Mouse (Mus musculus) cerebellum, adult 2 months (tissue): ENCODE results near the gene Tbck. TPM values are rescaled to one million over a fixed set of nuclear protein-coding genes. Genes with fewer than 3 reads are reported as not detected.

Experiments used
- DNase-seq, 2 experiments: peaks; one replicate each; pipeline ENCODE4 v3.0.0; 2021
- H3K27ac ChIP-seq: fragments of 200-500 bp; 2 replicates; pipeline ENCODE4 v1.5.1; 2012; ENCODE audit warnings: low read length, control low read depth, inconsistent platforms; ENCODE audit not compliant: insufficient read depth
- H3K27me3 ChIP-seq: fragments of 200-500 bp; 2 replicates; pipeline ENCODE4 v1.6.1; 2012; ENCODE audit warnings: inconsistent platforms, mild to moderate bottlenecking, low read length, moderate library complexity; ENCODE audit not compliant: control insufficient read depth, insufficient read depth
- H3K4me1 ChIP-seq: fragments of 200-500 bp; 2 replicates; pipeline ENCODE4 v1.6.1; 2011; ENCODE audit warnings: low read length; ENCODE audit not compliant: control insufficient read depth, insufficient read depth
- H3K4me3 ChIP-seq: fragments of 200-500 bp; replicated peaks from 2 replicates; pipeline ENCODE3; 2011; ENCODE audit warnings: mild to moderate bottlenecking, low read depth, low read length, control low read depth; ENCODE audit not compliant: insufficient read depth
- CTCF ChIP-seq: fragments of 200-500 bp; IDR thresholded peaks from 2 replicates; pipeline ENCODE4 v1.5.1; 2011; ENCODE audit warnings: low read depth, mild to moderate bottlenecking, control low read depth, low read length, moderate library complexity, borderline replicate concordance; ENCODE audit not compliant: insufficient read depth
- POLR2A ChIP-seq: fragments of 200-500 bp; IDR thresholded peaks from 2 replicates; pipeline ENCODE4 v1.6.1; 2011; ENCODE audit warnings: low read length, control low read depth, borderline replicate concordance; ENCODE audit not compliant: insufficient read depth
- WGBS: fragments of 180-500 bp; shearing (Covaris S2); methylation state at CpG from one replicate; pipeline ENCODE4 v1.1.7; 2018; 5-methylcytosine and 5-hydroxymethylcytosine counted together
- polyA plus RNA-seq: library from polyadenylated mRNA; depleted of rRNA; stranded (reverse); fragments of >200 nt; gene quantifications from 2 replicates; pipeline ENCODE4 v1.2.3, GENCODE M21; 2012

Gene Tbck
- polyA plus RNA-seq, 1 experiment: 8.6 TPM

DNA sequence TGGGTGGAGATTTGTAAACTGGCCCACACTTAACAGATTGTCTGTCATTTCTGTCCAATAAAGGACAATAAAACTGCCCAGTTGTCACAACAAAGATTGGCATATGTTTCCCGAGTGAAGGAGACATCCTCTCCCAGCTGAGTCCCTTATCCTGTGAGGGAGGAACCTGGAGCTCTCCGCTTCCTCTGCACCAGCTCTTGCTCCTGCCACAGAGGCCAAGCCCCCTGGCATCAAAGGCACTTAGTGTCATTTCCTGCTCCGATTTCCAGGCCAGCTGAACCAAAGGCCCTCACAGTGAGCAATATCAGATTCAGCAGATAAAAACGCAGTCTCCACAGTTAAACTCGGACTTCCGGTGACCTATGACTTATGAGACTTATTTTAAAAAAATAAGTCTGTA, 172.7 kb downstream of the Tbck start:
- 64% methylated on average over 6 of the region's 6 CpGs for WGBS
- H3K27me3 ChIP-seq: no peaks in the 10 kb centered on the region
- no peak overlapping the region for H3K4me3 ChIP-seq
- TF ChIP-seq POLR2A: no peak
- no peak for TF ChIP-seq CTCF
- no peak for DNase-seq
- no peaks in the 10 kb centered on the region for H3K4me1 ChIP-seq
- H3K27ac ChIP-seq: no peak overlapping the region

DNA sequence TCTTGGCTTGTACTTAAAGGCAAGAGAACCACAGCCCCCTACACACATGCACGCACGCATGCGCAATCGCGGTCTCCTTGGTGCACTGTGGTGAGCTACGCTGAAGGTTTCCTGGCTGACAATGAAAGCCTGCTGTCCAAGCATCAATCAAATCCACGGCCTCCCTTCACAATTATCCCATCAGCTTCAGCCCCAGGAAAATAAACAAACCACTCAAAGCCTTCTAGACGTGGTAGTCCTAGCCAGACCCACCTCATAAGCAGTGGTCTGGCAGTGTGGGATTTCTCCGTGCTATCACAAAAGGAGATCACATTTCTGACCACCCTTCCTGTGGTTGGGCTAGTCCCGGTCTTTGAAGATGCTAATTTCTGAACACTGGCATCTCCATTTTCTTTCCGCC, 174.9 kb downstream of the Tbck start:
- H3K4me1 ChIP-seq: peaks cover under 1% of the 10 kb centered on the region; the same call in 1 of the 2 replicates
- no peaks in the 10 kb centered on the region for H3K27me3 ChIP-seq
- no peak for DNase-seq
- TF ChIP-seq POLR2A: no peak
- no peak for TF ChIP-seq CTCF
- H3K27ac ChIP-seq: no peak overlapping the region
- WGBS: 50% methylated on average over 11 of the region's 11 CpGs
- H3K4me3 ChIP-seq: no peak overlapping the region

DNA sequence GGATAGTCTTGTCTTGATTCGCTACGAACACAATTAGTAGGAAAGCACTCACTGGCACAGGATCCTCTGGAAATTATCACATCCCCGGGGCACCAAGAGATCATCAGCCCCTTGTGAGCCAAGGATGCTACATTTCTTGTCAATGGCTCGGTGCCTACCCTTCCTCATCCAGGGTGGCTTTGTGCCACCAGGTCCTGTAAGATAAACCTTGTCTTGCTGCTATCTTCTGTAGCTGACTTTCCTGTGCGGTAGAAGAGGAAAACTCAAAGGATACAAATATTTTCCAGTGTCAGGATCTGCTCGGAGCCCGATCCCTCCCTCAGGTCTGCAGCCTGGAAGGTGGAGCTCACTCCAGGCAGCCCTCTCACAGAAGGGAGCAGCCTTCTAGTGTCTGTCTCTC, 175.6 kb downstream of the Tbck start:
- Histone ChIP-seq H3K27ac (no peak overlapping the region), H3K4me3 (no peak overlapping the region), H3K4me1 (peaks cover 5% of the 10 kb centered on the region; the same call in 1 of the 2 replicates), H3K27me3 (no peaks in the 10 kb centered on the region)
- TF ChIP-seq CTCF (no peak), POLR2A (no peak)
- DNase-seq: no peak
- WGBS: 57% methylated on average over 7 of the region's 7 CpGs

DNA sequence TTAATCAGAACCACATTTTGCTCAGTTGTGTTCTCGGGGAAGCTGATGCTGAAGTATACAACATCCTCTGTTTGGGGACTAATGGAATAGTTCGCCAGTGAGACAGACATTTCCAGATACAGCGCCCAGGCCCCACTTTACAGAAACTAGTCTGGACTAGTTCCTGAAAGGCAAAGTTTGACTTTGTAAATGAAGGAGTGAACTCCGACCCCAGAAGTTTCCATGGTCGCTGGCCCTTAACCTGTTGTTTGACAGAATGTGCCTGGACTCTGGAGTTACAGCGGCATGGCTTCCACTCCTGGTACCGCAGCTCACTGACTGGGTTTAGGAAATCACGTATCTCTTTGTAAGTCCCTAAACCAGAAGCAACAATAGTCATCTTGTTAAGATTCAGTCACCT, 176.9 kb downstream of the Tbck start:
- no peak for DNase-seq
- TF ChIP-seq POLR2A (no peak), CTCF (no peak)

DNA sequence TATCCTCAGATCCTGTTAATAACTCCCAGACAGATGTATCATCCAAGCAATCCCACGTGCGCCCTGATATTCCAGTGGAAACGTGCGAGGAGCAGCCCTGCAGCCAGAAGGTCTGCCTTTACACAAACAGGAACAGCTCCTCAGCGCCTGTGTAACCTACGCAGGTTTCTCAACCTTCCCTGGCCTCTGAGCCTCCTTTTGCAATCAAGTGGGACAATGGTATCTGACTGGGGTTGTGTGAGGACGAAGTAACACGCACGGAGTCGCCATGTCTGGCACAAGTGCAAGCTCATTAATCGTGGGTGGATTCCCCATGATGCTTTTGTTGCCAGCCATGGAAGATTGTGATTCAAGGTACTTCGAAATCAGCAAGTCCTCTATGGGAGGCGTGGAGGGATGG, 179.9 kb downstream of the Tbck start:
- WGBS: 52% methylated on average over 13 of the region's 13 CpGs
- H3K27me3 ChIP-seq: no peaks in the 10 kb centered on the region
- no peak for DNase-seq
- no peak overlapping the region for H3K27ac ChIP-seq
- peaks cover 5% of the 10 kb centered on the region; the same call in 1 of the 2 replicates for H3K4me1 ChIP-seq
- no peak overlapping the region for H3K4me3 ChIP-seq
- TF ChIP-seq CTCF: no peak
- no peak for TF ChIP-seq POLR2A

More for the DNA sequence above, 176.9 kb downstream of the Tbck start:
- no peak overlapping the region for H3K27ac ChIP-seq
- H3K4me3 ChIP-seq: no peak overlapping the region
- WGBS: 92% methylated on average over 8 of the region's 8 CpGs
- peaks cover 5% of the 10 kb centered on the region; the same call in 1 of the 2 replicates for H3K4me1 ChIP-seq
- H3K27me3 ChIP-seq: no peaks in the 10 kb centered on the region

DNA sequence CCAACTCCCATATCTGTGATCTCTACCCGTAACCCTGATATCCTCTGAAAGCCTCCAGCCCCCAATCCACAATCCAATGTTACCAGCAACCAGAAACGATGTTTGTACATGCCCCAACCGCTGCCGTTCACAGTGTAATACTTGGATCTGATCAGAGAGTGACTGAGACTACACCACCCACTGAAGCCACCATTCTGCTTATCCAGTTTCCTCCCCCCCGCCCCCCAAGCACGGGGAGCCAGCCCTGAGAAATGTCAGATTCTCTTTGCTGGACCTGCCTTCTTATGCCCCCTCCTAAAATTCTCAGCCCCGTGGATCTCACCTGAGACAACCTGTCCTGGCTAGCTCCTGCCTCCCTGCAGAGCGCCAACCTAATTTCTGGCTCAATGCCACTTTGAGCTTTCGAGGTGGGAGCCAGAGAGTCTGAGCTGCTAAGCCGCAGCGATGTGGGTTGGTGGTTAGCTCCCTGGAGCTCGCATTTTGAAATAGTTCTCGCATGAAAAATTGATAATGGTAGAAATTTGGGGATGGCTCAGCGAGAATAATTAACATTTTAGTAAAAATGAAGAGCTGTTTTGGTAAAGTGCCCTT, 180.5 kb downstream of the Tbck start:
- no peak overlapping the region for H3K27ac ChIP-seq
- no peak for DNase-seq
- WGBS: 42% methylated on average over 14 of the region's 14 CpGs
- H3K27me3 ChIP-seq: no peaks in the 10 kb centered on the region
- TF ChIP-seq CTCF: no peak
- no peak for TF ChIP-seq POLR2A
- H3K4me3 ChIP-seq: no peak overlapping the region
- H3K4me1 ChIP-seq: peaks cover 6% of the 10 kb centered on the region; the same call in 1 of the 2 replicates

DNA sequence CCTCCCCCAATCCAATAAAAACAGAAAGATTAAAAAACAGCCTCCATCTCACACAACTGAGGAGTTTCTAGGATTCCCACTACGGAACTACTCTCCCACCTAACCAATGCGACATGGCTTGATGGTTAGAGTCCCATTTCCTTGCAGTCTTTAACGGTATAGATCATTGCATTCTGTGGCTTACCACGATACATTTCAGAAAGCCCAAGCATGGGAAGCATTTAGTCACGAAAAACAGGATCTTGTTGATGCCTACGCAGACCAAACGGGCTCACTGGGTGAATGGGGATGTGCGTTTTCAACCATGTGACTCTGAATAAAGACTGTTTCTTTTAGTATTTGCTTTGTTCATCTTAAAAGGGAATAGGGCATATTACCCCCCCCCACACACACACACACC, 181.0 kb downstream of the Tbck start:
- TF ChIP-seq POLR2A (no peak), CTCF (no peak)
- no peak overlapping the region for H3K4me3 ChIP-seq
- no peaks in the 10 kb centered on the region for H3K27me3 ChIP-seq
- WGBS: 96% methylated on average over 8 of the region's 8 CpGs
- no peak for DNase-seq
- peaks cover 8% of the 10 kb centered on the region; the same call in 1 of the 2 replicates for H3K4me1 ChIP-seq
- no peak overlapping the region for H3K27ac ChIP-seq

DNA sequence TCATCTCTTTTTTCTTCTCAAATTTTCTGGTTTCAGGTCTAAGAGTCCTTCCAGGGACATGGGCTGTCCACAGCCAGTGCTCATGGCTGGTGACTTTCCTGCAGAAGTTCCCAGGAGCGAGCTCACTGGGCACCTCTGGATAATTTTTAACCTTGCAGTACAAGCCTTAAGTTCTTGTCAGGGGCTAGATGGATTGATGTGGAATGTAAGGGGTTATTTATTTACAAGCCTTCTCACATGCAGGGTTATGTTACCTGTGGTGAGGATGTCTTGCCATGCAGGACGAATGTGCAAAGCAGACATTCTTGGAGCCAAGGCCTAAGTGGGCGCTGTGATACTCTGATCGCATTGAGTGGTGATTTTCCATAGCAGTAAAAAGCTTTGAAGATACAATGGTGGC, 181.7 kb downstream of the Tbck start:
- WGBS: 92% methylated on average over 4 of the region's 4 CpGs
- TF ChIP-seq POLR2A: no peak
- TF ChIP-seq CTCF: no peak
- DNase-seq: no peak
- H3K27ac ChIP-seq: no peak overlapping the region
- H3K4me1 ChIP-seq: peaks cover 8% of the 10 kb centered on the region; the same call in 1 of the 2 replicates
- H3K27me3 ChIP-seq: no peaks in the 10 kb centered on the region
- H3K4me3 ChIP-seq: no peak overlapping the region

DNA sequence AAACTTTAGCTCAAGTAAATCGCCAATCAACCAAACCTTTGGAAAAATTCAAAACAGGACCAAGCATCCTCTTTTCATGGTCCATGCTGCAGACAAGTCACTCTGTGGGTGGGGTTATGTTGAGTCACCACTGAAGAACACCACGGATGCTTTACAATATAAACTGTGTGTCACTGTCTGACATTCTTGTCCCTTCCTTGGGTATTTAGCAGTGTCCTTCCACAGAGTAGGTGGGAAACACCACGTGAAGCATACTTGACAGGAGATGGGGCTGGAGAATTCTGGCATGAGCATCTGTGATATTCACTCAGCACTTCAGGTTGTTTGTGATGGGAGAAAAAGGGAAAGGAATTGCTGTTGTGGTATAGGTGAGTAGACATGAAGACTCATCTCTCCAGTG, 183.0 kb downstream of the Tbck start:
- WGBS: 91% methylated on average over 3 of the region's 3 CpGs
- Histone ChIP-seq H3K27me3 (no peaks in the 10 kb centered on the region), H3K4me3 (no peak overlapping the region), H3K27ac (no peak overlapping the region), H3K4me1 (peaks cover 15% of the 10 kb centered on the region; the same call in 1 of the 2 replicates)
- no peak for DNase-seq
- TF ChIP-seq CTCF (no peak), POLR2A (no peak)
